In the genomic region with DNA sequence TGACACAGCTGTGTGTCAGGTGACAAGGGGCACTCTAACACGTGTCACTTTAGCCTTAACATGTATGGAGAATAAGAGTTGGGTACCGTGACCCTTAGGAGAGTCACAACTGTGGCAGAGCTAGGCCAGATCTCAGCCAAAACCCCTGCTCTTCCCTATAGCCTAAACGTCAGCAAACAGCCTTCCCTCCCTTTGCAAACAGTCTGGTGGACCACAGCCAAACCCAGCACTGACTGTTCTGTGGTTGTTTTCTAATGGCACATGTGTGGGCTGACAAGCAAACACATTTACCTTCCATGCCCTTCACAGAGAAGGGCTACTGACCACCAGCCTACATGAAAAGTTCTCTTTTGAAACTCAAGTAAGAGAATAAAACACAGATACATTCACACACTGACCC, we compare ENCODE assay signal across 15 mouse cellular contexts.
A peak's percentile ranks its signal among the peaks of the same experiment; 100 is the strongest.
DNase-seq lines count a peak whose midpoint lies in the region.
"Had no signal": no experiment of that assay in that cellular context is flagged by ENCODE, and none has a peak within 500 bp of the region (broad histone marks: within the 10 kb centered on the region; RNA-seq: fewer than 3 reads in every experiment).

No protein-coding gene starts in this region.

- WGBS in large intestine, adult 2 months = 32% methylated on average over 3 of the region's 3 CpGs

- peak; percentile 27 to 45 for DNase-seq in lung, adult 18-20 months
- DNase-seq in lung, postnatal 10 days = no peak
- peak; percentile 41 for DNase-seq in urinary bladder, postnatal 14 days (ENCODE audit: low spot score)
- DNase-seq in urinary bladder, postnatal 4 days (ENCODE audit: low spot score in 2 of 2) = no peak
- peak; percentile 53 for DNase-seq in large intestine, adult 2 months (ENCODE audit: low read depth, low spot score)
- peak; percentile 26 for DNase-seq in lung, postnatal 36 days
- DNase-seq in cerebellum, adult 11-12 months = no peak
- no peak for DNase-seq in c-Kit-positive CD71-positive TER-119-positive erythroid progenitor cells, embryonic 14.5 days (ENCODE audit: low spot score)
- DNase-seq: adrenal gland, postnatal 10 days; cerebellum, adult 18-20 months; cerebellum, adult 9-11 months; cerebellum, postnatal 36 days; gastrocnemius, postnatal 36 days; heart, adult 18-20 months; heart, postnatal 14 days had no signal

Comparison
In these comparisons a context has a peak if more than half of its experiments do, and no peak if none do; other contexts are left out.
1. DNase-seq: peak in lung, adult 18-20 months (2 of 2), urinary bladder, postnatal 14 days (single experiment), large intestine, adult 2 months (single experiment) and lung, postnatal 36 days (single experiment); none in lung, postnatal 10 days (single experiment), urinary bladder, postnatal 4 days (0 of 2), cerebellum, adult 11-12 months (single experiment) and c-Kit-positive CD71-positive TER-119-positive erythroid progenitor cells, embryonic 14.5 days (single experiment).